Mouse (Mus musculus): Measurements from ENCODE around the gene Eral1.

Gene Eral1

GRCm38 (mm10) chr11:78079961-78080921, at the start of gene Eral1:
Eral1 (minus strand) TSS chr11:78080383.
- DNase-seq (ENCODE audit: low read depth, low spot score): peak; percentile 91

- DNase-seq (ENCODE audit: low read depth, low spot score): no peak
Observed at GRCm38 (mm10) chr11:78129458-78129857, 49.3 kb upstream of the Eral1 start.

- no peak for DNase-seq (ENCODE audit: low read depth, low spot score)
Observed at GRCm38 (mm10) chr11:78126739-78127138, 46.6 kb upstream of the Eral1 start.

- DNase-seq (ENCODE audit: low read depth, low spot score): no peak
Observed at GRCm38 (mm10) chr11:78125691-78126090, 45.5 kb upstream of the Eral1 start.

- DNase-seq (ENCODE audit: low read depth, low spot score): peak; percentile 38
Observed at GRCm38 (mm10) chr11:78123782-78124181, 43.6 kb upstream of the Eral1 start.

- no peak for DNase-seq (ENCODE audit: low read depth, low spot score)
Observed at GRCm38 (mm10) chr11:78122815-78123214, 42.6 kb upstream of the Eral1 start.

GRCm38 (mm10) chr11:78121176-78121575, 41.0 kb upstream of the Eral1 start:
- DNase-seq (ENCODE audit: low read depth, low spot score): no peak

- no peak for DNase-seq (ENCODE audit: low read depth, low spot score)
Observed at GRCm38 (mm10) chr11:78119898-78120297, 39.7 kb upstream of the Eral1 start.

GRCm38 (mm10) chr11:78118467-78118866, 38.3 kb upstream of the Eral1 start:
- DNase-seq (ENCODE audit: low read depth, low spot score): no peak

GRCm38 (mm10) chr11:78116146-78116410, 35.9 kb upstream of the Eral1 start:
- DNase-seq (ENCODE audit: low read depth, low spot score): no peak

GRCm38 (mm10) chr11:78115367-78116145, 35.4 kb upstream of the Eral1 start:
- DNase-seq (ENCODE audit: low read depth, low spot score): peak; percentile 97

- DNase-seq (ENCODE audit: low read depth, low spot score): no peak
Observed at GRCm38 (mm10) chr11:78114676-78115366, 34.6 kb upstream of the Eral1 start.

GRCm38 (mm10) chr11:78113616-78114015, 33.4 kb upstream of the Eral1 start:
- no peak for DNase-seq (ENCODE audit: low read depth, low spot score)

- no peak for DNase-seq (ENCODE audit: low read depth, low spot score)
Observed at GRCm38 (mm10) chr11:78104501-78104900, 24.3 kb upstream of the Eral1 start.

- DNase-seq (ENCODE audit: low read depth, low spot score): peak; percentile 48
Observed at GRCm38 (mm10) chr11:78102958-78103747, 23.0 kb upstream of the Eral1 start.

GRCm38 (mm10) chr11:78102142-78102541, 22.0 kb upstream of the Eral1 start:
- DNase-seq (ENCODE audit: low read depth, low spot score): no peak

GRCm38 (mm10) chr11:78100746-78101145, 20.6 kb upstream of the Eral1 start:
- no peak for DNase-seq (ENCODE audit: low read depth, low spot score)

GRCm38 (mm10) chr11:78097077-78097476, 16.9 kb upstream of the Eral1 start:
- DNase-seq (ENCODE audit: low read depth, low spot score): no peak

- no peak for DNase-seq (ENCODE audit: low read depth, low spot score)
Observed at GRCm38 (mm10) chr11:78095144-78095516, 14.9 kb upstream of the Eral1 start.

GRCm38 (mm10) chr11:78094504-78095143, 14.4 kb upstream of the Eral1 start, which contains the start of gene Fam222b:
Fam222b (plus strand) TSS chr11:78094660.
- DNase-seq (ENCODE audit: low read depth, low spot score): peak; percentile 91

- no peak for DNase-seq (ENCODE audit: low read depth, low spot score)
Observed at GRCm38 (mm10) chr11:78094137-78094503, 13.9 kb upstream of the Eral1 start.

Measured in ES-CJ7 (cell line).